ENCODE assay signal across 27 mouse cellular contexts in genomic region chr17:37093289-37093688, GRCm38 (mm10). TPM values are rescaled to one million over a fixed set of nuclear protein-coding genes. Genes with fewer than 3 reads are reported as not detected.
DNase-seq lines count a peak whose midpoint lies in the region; ATAC-seq and TF ChIP-seq lines count a peak whose summit lies in the region.
"Had no signal": no experiment of that assay in that cellular context is flagged by ENCODE, and none has a peak within 500 bp of the region (broad histone marks: within the 10 kb centered on the region; RNA-seq: fewer than 3 reads in every experiment).

No protein-coding gene starts in this region.

- H3K36me3 ChIP-seq in hindbrain, postnatal 0 days (ENCODE audit: insufficient read depth, low read length) = no peaks in the 10 kb centered on the region
- no peaks in the 10 kb centered on the region for H3K36me3 ChIP-seq in hindbrain, embryonic 14.5 days (replicated peaks; ENCODE audit: control insufficient read depth, insufficient read depth)
- no peaks in the 10 kb centered on the region for H3K36me3 ChIP-seq in midbrain, postnatal 0 days (ENCODE audit: insufficient read depth, low read length)
- no peaks in the 10 kb centered on the region for H3K36me3 ChIP-seq in midbrain, embryonic 10.5 days
- H3K36me3 ChIP-seq in forebrain, postnatal 0 days (ENCODE audit: insufficient read depth) = no peaks in the 10 kb centered on the region
- H3K36me3 ChIP-seq: embryonic facial prominence, embryonic 10.5 days; embryonic facial prominence, embryonic 12.5 days; forebrain, embryonic 15.5 days had no signal

- no peaks in the 10 kb centered on the region for H3K9me3 ChIP-seq in hindbrain, postnatal 0 days (ENCODE audit: low read length)
- H3K9me3 ChIP-seq in hindbrain, embryonic 14.5 days (ENCODE audit: control insufficient read depth, low read length) = no peaks in the 10 kb centered on the region
- H3K9me3 ChIP-seq in midbrain, postnatal 0 days (ENCODE audit: low read length) = no peaks in the 10 kb centered on the region
- no peaks in the 10 kb centered on the region for H3K9me3 ChIP-seq in midbrain, embryonic 10.5 days (replicated peaks)
- H3K9me3 ChIP-seq in forebrain, postnatal 0 days (ENCODE audit: low read length) = no peaks in the 10 kb centered on the region
- H3K9me3 ChIP-seq: embryonic facial prominence, embryonic 10.5 days; embryonic facial prominence, embryonic 12.5 days; forebrain, embryonic 13.5 days; forebrain, embryonic 15.5 days had no signal

- TF ChIP-seq CTCF in hindbrain, postnatal 0 days (IDR thresholded peaks at IDR 0.05; ENCODE audit: low read depth) = no peak
- no peak for TF ChIP-seq CTCF in midbrain, postnatal 0 days (IDR thresholded peaks at IDR 0.05)
- no peak for TF ChIP-seq CTCF in forebrain, postnatal 0 days (IDR thresholded peaks at IDR 0.05; ENCODE audit: low read depth)

- WGBS in hindbrain, postnatal 0 days = 56% methylated on average over 5 of the region's 5 CpGs
- 77% methylated on average over 5 of the region's 5 CpGs for WGBS in hindbrain, embryonic 14.5 days
- 78% methylated on average over 5 of the region's 5 CpGs for WGBS in midbrain, postnatal 0 days
- WGBS in midbrain, embryonic 10.5 days = 88% methylated on average over 5 of the region's 5 CpGs
- WGBS in forebrain, postnatal 0 days = 76% methylated on average over 5 of the region's 5 CpGs

- no peak overlapping the region for H3K27ac ChIP-seq in hindbrain, postnatal 0 days
- H3K27ac ChIP-seq in hindbrain, embryonic 14.5 days = no peak overlapping the region
- no peak overlapping the region for H3K27ac ChIP-seq in midbrain, postnatal 0 days (ENCODE audit: low read depth, low read length)
- no peak overlapping the region for H3K27ac ChIP-seq in midbrain, embryonic 10.5 days (replicated peaks)
- H3K27ac ChIP-seq in forebrain, postnatal 0 days (ENCODE audit: low read depth, low read length) = no peak overlapping the region
- H3K27ac ChIP-seq: embryonic facial prominence, embryonic 10.5 days; embryonic facial prominence, embryonic 12.5 days; forebrain, embryonic 13.5 days; forebrain, embryonic 15.5 days had no signal

- peak; percentile 74 for ATAC-seq in hindbrain, postnatal 0 days
- no peak for ATAC-seq in hindbrain, embryonic 14.5 days (ENCODE audit: low FRiP score)
- ATAC-seq in midbrain, postnatal 0 days (ENCODE audit: low FRiP score) = no peak; the same call in 1 of the 2 replicates
- no peak for ATAC-seq in forebrain, postnatal 0 days
- ATAC-seq: activated CD4-positive, CD25-positive, alpha-beta regulatory T cell, adult 4 months; forebrain, embryonic 13.5 days; forebrain, embryonic 15.5 days; Patski had no signal

- H3K4me2 ChIP-seq in hindbrain, postnatal 0 days (ENCODE audit: low read depth, low read length) = no peak overlapping the region
- H3K4me2 ChIP-seq in hindbrain, embryonic 14.5 days (replicated peaks) = no peak overlapping the region
- H3K4me2 ChIP-seq in midbrain, postnatal 0 days (ENCODE audit: low read depth, low read length, poor library complexity, severe bottlenecking) = no peak overlapping the region
- H3K4me2 ChIP-seq in forebrain, postnatal 0 days (ENCODE audit: low read depth) = no peak overlapping the region
- H3K4me2 ChIP-seq: embryonic facial prominence, embryonic 12.5 days; forebrain, embryonic 13.5 days; forebrain, embryonic 15.5 days had no signal

- no peak overlapping the region for H3K9ac ChIP-seq in hindbrain, postnatal 0 days (replicated peaks; ENCODE audit: low read length)
- H3K9ac ChIP-seq in hindbrain, embryonic 14.5 days = no peak overlapping the region
- no peak overlapping the region for H3K9ac ChIP-seq in midbrain, postnatal 0 days (replicated peaks; ENCODE audit: low read length, poor library complexity, severe bottlenecking)
- H3K9ac ChIP-seq in forebrain, postnatal 0 days = no peak overlapping the region
- H3K9ac ChIP-seq: embryonic facial prominence, embryonic 12.5 days; forebrain, embryonic 13.5 days; forebrain, embryonic 15.5 days had no signal

- H3K4me3 ChIP-seq in hindbrain, postnatal 0 days (ENCODE audit: low read length) = no peak overlapping the region
- no peak overlapping the region for H3K4me3 ChIP-seq in hindbrain, embryonic 14.5 days (replicated peaks; ENCODE audit: low read length)
- H3K4me3 ChIP-seq in midbrain, postnatal 0 days (ENCODE audit: low read depth, low read length) = no peak overlapping the region
- H3K4me3 ChIP-seq in midbrain, embryonic 10.5 days = no peak overlapping the region
- H3K4me3 ChIP-seq in forebrain, postnatal 0 days (ENCODE audit: low read depth, low read length) = no peak overlapping the region
- H3K4me3 ChIP-seq: embryonic facial prominence, embryonic 10.5 days; embryonic facial prominence, embryonic 12.5 days; forebrain, embryonic 13.5 days; forebrain, embryonic 15.5 days had no signal

- no peaks in the 10 kb centered on the region for H3K4me1 ChIP-seq in hindbrain, postnatal 0 days (ENCODE audit: insufficient read depth, low read length)
- H3K4me1 ChIP-seq in hindbrain, embryonic 14.5 days (replicated peaks; ENCODE audit: control insufficient read depth, insufficient read depth, low read length) = no peaks in the 10 kb centered on the region
- no peaks in the 10 kb centered on the region for H3K4me1 ChIP-seq in midbrain, postnatal 0 days (ENCODE audit: insufficient read depth, low read length)
- H3K4me1 ChIP-seq in midbrain, embryonic 10.5 days = no peaks in the 10 kb centered on the region
- H3K4me1 ChIP-seq in forebrain, postnatal 0 days (ENCODE audit: insufficient read depth) = no peaks in the 10 kb centered on the region
- H3K4me1 ChIP-seq: embryonic facial prominence, embryonic 10.5 days; embryonic facial prominence, embryonic 12.5 days; forebrain, embryonic 13.5 days; forebrain, embryonic 15.5 days had no signal

- peak; percentile 78 to 88 for DNase-seq in cerebellum, postnatal 14 days
- no peak for DNase-seq in cerebellum, adult 8-10 months
- peak; percentile 41 for DNase-seq in hindbrain, postnatal 0 days (ENCODE audit: low spot score)
- DNase-seq in hindbrain, embryonic 14.5 days (ENCODE audit: low spot score) = no peak
- DNase-seq in midbrain, postnatal 0 days (ENCODE audit: low spot score) = peak; percentile 35
- DNase-seq in midbrain, embryonic 10.5 days (ENCODE audit: low spot score) = no peak
- peak; percentile 57 for DNase-seq in Muller cell, postnatal 12 days (ENCODE audit: inconsistent ontology term)
- no peak for DNase-seq in forebrain, postnatal 0 days
- DNase-seq: adrenal gland, adult 8-10 months; adrenal gland, postnatal 14 days; adrenal gland, postnatal 36 days; cerebellum, adult 11-12 months; cerebellum, adult 9-10 months had no signal

- H3K27me3 ChIP-seq in hindbrain, postnatal 0 days (ENCODE audit: insufficient read depth, low read length) = no peaks in the 10 kb centered on the region
- H3K27me3 ChIP-seq in hindbrain, embryonic 14.5 days (ENCODE audit: control insufficient read depth, insufficient read depth, low read length) = no peaks in the 10 kb centered on the region
- H3K27me3 ChIP-seq in midbrain, postnatal 0 days (ENCODE audit: insufficient read depth, low read length) = no peaks in the 10 kb centered on the region
- H3K27me3 ChIP-seq in midbrain, embryonic 10.5 days (ENCODE audit: low read depth, poor library complexity, severe bottlenecking) = no peaks in the 10 kb centered on the region
- H3K27me3 ChIP-seq in forebrain, postnatal 0 days (ENCODE audit: insufficient read depth, low read length) = no peaks in the 10 kb centered on the region
- H3K27me3 ChIP-seq: embryonic facial prominence, embryonic 12.5 days; forebrain, embryonic 13.5 days; forebrain, embryonic 15.5 days had no signal

RNA-seq across cellular contexts. Expression of gene Olfr91, which starts 4.8 kb away (rescaled TPM):
- not detected in 2 replicates for total RNA-seq in hindbrain, postnatal 0 days (2014; rRNA removed)
- 0.06 TPM in 1 of 2 replicates, not detected in the other for polyA plus RNA-seq in hindbrain, postnatal 0 days (2015; fragmentation: Nextera tagmentation; extraction: Ambion mirVana)
- not detected in 2 replicates for polyA plus RNA-seq in hindbrain, embryonic 14.5 days (2014; fragmentation: Nextera tagmentation; extraction: Ambion mirVana)
- total RNA-seq in midbrain, postnatal 0 days (2014; rRNA removed) = not detected in 2 replicates
- polyA plus RNA-seq in midbrain, postnatal 0 days (2015; fragmentation: Nextera tagmentation; extraction: Ambion mirVana) = not detected in 2 replicates
- not detected in 2 replicates for polyA plus RNA-seq in midbrain, embryonic 10.5 days (2016; fragmentation: Nextera tagmentation; extraction: Ambion mirVana)
- total RNA-seq in forebrain, postnatal 0 days (2014; rRNA removed) = not detected in 2 replicates
- not detected in 2 replicates for polyA plus RNA-seq in forebrain, postnatal 0 days (2015; fragmentation: Nextera tagmentation; extraction: Ambion mirVana)
- total RNA-seq: adrenal gland, adult 18-20 months; adrenal gland, adult 8-10 months; adrenal gland, postnatal 14 days; adrenal gland, postnatal 36 days; MEL had no signal
- polyA plus RNA-seq: activated CD4-positive, CD25-positive, alpha-beta regulatory T cell, adult 4 months; C2C12; cortical plate, adult 2 months; embryonic facial prominence, embryonic 10.5 days; embryonic facial prominence, embryonic 12.5 days; forebrain, embryonic 13.5 days; forebrain, embryonic 15.5 days; frontal cortex, adult 2 months; Patski had no signal

RNA-seq across cellular contexts. Expression of gene Olfr90, which starts 5.0 kb away (rescaled TPM):
- total RNA-seq in hindbrain, postnatal 0 days (2014; rRNA removed) = not detected in 2 replicates
- not detected in 2 replicates for polyA plus RNA-seq in hindbrain, postnatal 0 days (2015; fragmentation: Nextera tagmentation; extraction: Ambion mirVana)
- polyA plus RNA-seq in hindbrain, embryonic 14.5 days (2014; fragmentation: Nextera tagmentation; extraction: Ambion mirVana) = not detected in 2 replicates
- total RNA-seq in midbrain, postnatal 0 days (2014; rRNA removed) = not detected in 2 replicates
- polyA plus RNA-seq in midbrain, postnatal 0 days (2015; fragmentation: Nextera tagmentation; extraction: Ambion mirVana) = not detected in 2 replicates
- 0.17 TPM in 1 of 2 replicates, not detected in the other for polyA plus RNA-seq in midbrain, embryonic 10.5 days (2016; fragmentation: Nextera tagmentation; extraction: Ambion mirVana)
- total RNA-seq in forebrain, postnatal 0 days (2014; rRNA removed) = not detected in 2 replicates
- polyA plus RNA-seq in forebrain, postnatal 0 days (2015; fragmentation: Nextera tagmentation; extraction: Ambion mirVana) = not detected in 2 replicates
- total RNA-seq: adrenal gland, adult 18-20 months; adrenal gland, adult 8-10 months; adrenal gland, postnatal 14 days; adrenal gland, postnatal 36 days had no signal
- polyA plus RNA-seq: C2C12; cortical plate, adult 2 months; embryonic facial prominence, embryonic 10.5 days; embryonic facial prominence, embryonic 12.5 days; embryonic facial prominence, embryonic 14.5 days; forebrain, embryonic 11.5 days; forebrain, embryonic 15.5 days; frontal cortex, adult 2 months; Patski had no signal

RNA-seq across cellular contexts. Expression of gene Olfr92, which starts 26.6 kb away (rescaled TPM):
- total RNA-seq in hindbrain, postnatal 0 days (2014; rRNA removed) = not detected in 2 replicates
- polyA plus RNA-seq in hindbrain, postnatal 0 days (2015; fragmentation: Nextera tagmentation; extraction: Ambion mirVana) = not detected in 2 replicates
- not detected in 2 replicates for polyA plus RNA-seq in hindbrain, embryonic 14.5 days (2014; fragmentation: Nextera tagmentation; extraction: Ambion mirVana)
- not detected in 2 replicates for total RNA-seq in midbrain, postnatal 0 days (2014; rRNA removed)
- polyA plus RNA-seq in midbrain, postnatal 0 days (2015; fragmentation: Nextera tagmentation; extraction: Ambion mirVana) = not detected in 2 replicates
- polyA plus RNA-seq in midbrain, embryonic 10.5 days (2016; fragmentation: Nextera tagmentation; extraction: Ambion mirVana) = not detected in 2 replicates
- not detected in 2 replicates for total RNA-seq in forebrain, postnatal 0 days (2014; rRNA removed)
- polyA plus RNA-seq in forebrain, postnatal 0 days (2015; fragmentation: Nextera tagmentation; extraction: Ambion mirVana) = not detected in 2 replicates
- total RNA-seq: adrenal gland, adult 18-20 months; adrenal gland, adult 8-10 months; adrenal gland, postnatal 14 days; adrenal gland, postnatal 36 days; ES-E14; MEL had no signal
- polyA plus RNA-seq: activated CD4-positive, CD25-positive, alpha-beta regulatory T cell, adult 4 months; C2C12; cortical plate, adult 2 months; embryonic facial prominence, embryonic 10.5 days; embryonic facial prominence, embryonic 12.5 days; embryonic facial prominence, embryonic 14.5 days; forebrain, embryonic 11.5 days; forebrain, embryonic 13.5 days; forebrain, embryonic 15.5 days; frontal cortex, adult 2 months; Patski had no signal

RNA-seq across cellular contexts. Expression of gene Gabbr1, which starts 47.5 kb away (rescaled TPM):
- 519 and 527 TPM in 2 replicates for total RNA-seq in hindbrain, postnatal 0 days (2014; rRNA removed)
- 93.4 and 98.3 TPM in 2 replicates for polyA plus RNA-seq in hindbrain, postnatal 0 days (2015; fragmentation: Nextera tagmentation; extraction: Ambion mirVana)
- polyA plus RNA-seq in hindbrain, embryonic 14.5 days (2014; fragmentation: Nextera tagmentation; extraction: Ambion mirVana) = 114 and 117 TPM in 2 replicates
- total RNA-seq in midbrain, postnatal 0 days (2014; rRNA removed) = 633 and 639 TPM in 2 replicates
- polyA plus RNA-seq in midbrain, postnatal 0 days (2015; fragmentation: Nextera tagmentation; extraction: Ambion mirVana) = 111 and 116 TPM in 2 replicates
- polyA plus RNA-seq in midbrain, embryonic 10.5 days (2016; fragmentation: Nextera tagmentation; extraction: Ambion mirVana) = 7.9 and 12.2 TPM in 2 replicates
- 353 and 416 TPM in 2 replicates for total RNA-seq in forebrain, postnatal 0 days (2014; rRNA removed)
- 58.1 and 80.1 TPM in 2 replicates for polyA plus RNA-seq in forebrain, postnatal 0 days (2015; fragmentation: Nextera tagmentation; extraction: Ambion mirVana)

Comparison
In these comparisons a context has a peak if more than half of its experiments do, and no peak if none do; other contexts are left out.
1. DNase-seq: peak in cerebellum, postnatal 14 days (2 of 2), hindbrain, postnatal 0 days (single experiment), midbrain, postnatal 0 days (single experiment) and Muller cell, postnatal 12 days (single experiment); none in cerebellum, adult 8-10 months (single experiment), hindbrain, embryonic 14.5 days (single experiment), midbrain, embryonic 10.5 days (single experiment) and forebrain, postnatal 0 days (single experiment).